Mouse (Mus musculus): ENCODE data around the gene Cass4.
A peak's percentile ranks its signal among the peaks of the same experiment; 100 is the strongest.

Gene Cass4

GRCm38 (mm10) chr2:172393391-172394051, at the start of gene Cass4:
TSS of gene Cass4 (plus strand) at chr2:172393794.
- no peak for DNase-seq (ENCODE audit: extremely low spot score, low spot score)

- no peak for DNase-seq (ENCODE audit: extremely low spot score, low spot score)
These were observed 48.9 kb upstream of the Cass4 start for GRCm38 (mm10) chr2:172344669-172345068.

- peak; percentile 95 for DNase-seq (ENCODE audit: extremely low spot score, low spot score)
These were observed 48.3 kb upstream of the Cass4 start, which contains the start of gene Fam210b for GRCm38 (mm10) chr2:172345258-172345738. TSS of gene Fam210b (plus strand) at chr2:172345565.

- DNase-seq (ENCODE audit: extremely low spot score, low spot score), result peak; percentile 53
These were observed 47.3 kb upstream of the Cass4 start for GRCm38 (mm10) chr2:172346034-172346929.

- no peak for DNase-seq (ENCODE audit: extremely low spot score, low spot score)
These were observed 46.5 kb upstream of the Cass4 start for GRCm38 (mm10) chr2:172346933-172347611.

GRCm38 (mm10) chr2:172348297-172348950, 45.2 kb upstream of the Cass4 start:
- no peak for DNase-seq (ENCODE audit: extremely low spot score, low spot score)

- DNase-seq (ENCODE audit: extremely low spot score, low spot score), result no peak
These were observed 43.8 kb upstream of the Cass4 start for GRCm38 (mm10) chr2:172349776-172350175.

GRCm38 (mm10) chr2:172350773-172351172, 42.8 kb upstream of the Cass4 start:
- DNase-seq (ENCODE audit: extremely low spot score, low spot score), result no peak

- DNase-seq (ENCODE audit: extremely low spot score, low spot score), result no peak
These were observed 40.4 kb upstream of the Cass4 start for GRCm38 (mm10) chr2:172353218-172353617.

GRCm38 (mm10) chr2:172354761-172355160, 38.8 kb upstream of the Cass4 start:
- no peak for DNase-seq (ENCODE audit: extremely low spot score, low spot score)

GRCm38 (mm10) chr2:172355833-172356232, 37.8 kb upstream of the Cass4 start:
- no peak for DNase-seq (ENCODE audit: extremely low spot score, low spot score)

GRCm38 (mm10) chr2:172363176-172363575, 30.4 kb upstream of the Cass4 start:
- DNase-seq (ENCODE audit: extremely low spot score, low spot score), result no peak

- peak; percentile 98 for DNase-seq (ENCODE audit: extremely low spot score, low spot score)
These were observed 23.0 kb upstream of the Cass4 start, which contains the start of the genes Aurka and Cstf1 for GRCm38 (mm10) chr2:172370411-172371223. TSS of gene Aurka (minus strand) at chr2:172370535. TSS of gene Cstf1 (plus strand) at chr2:172370681.

- no peak for DNase-seq (ENCODE audit: extremely low spot score, low spot score)
These were observed 22.3 kb upstream of the Cass4 start for GRCm38 (mm10) chr2:172371258-172371657.

- no peak for DNase-seq (ENCODE audit: extremely low spot score, low spot score)
These were observed 17.0 kb upstream of the Cass4 start for GRCm38 (mm10) chr2:172376551-172376950.

GRCm38 (mm10) chr2:172376999-172377515, 16.5 kb upstream of the Cass4 start:
- no peak for DNase-seq (ENCODE audit: extremely low spot score, low spot score)

GRCm38 (mm10) chr2:172378332-172378731, 15.3 kb upstream of the Cass4 start:
- no peak for DNase-seq (ENCODE audit: extremely low spot score, low spot score)

GRCm38 (mm10) chr2:172380513-172380912, 13.1 kb upstream of the Cass4 start:
- no peak for DNase-seq (ENCODE audit: extremely low spot score, low spot score)

- DNase-seq (ENCODE audit: extremely low spot score, low spot score), result no peak
These were observed 12.3 kb upstream of the Cass4 start for GRCm38 (mm10) chr2:172381341-172381740.

GRCm38 (mm10) chr2:172381898-172382297, 11.7 kb upstream of the Cass4 start:
- DNase-seq (ENCODE audit: extremely low spot score, low spot score), result no peak

Data from neural tube, embryonic 10.5 days (tissue).